Mouse (Mus musculus) cerebellum, adult 2 months (tissue): ENCODE results near the gene Trpm8. TPM values are rescaled to one million over a fixed set of nuclear protein-coding genes. Genes with fewer than 3 reads are reported as not detected.

Experiments
- DNase-seq, 2 experiments: peaks; one replicate each; pipeline ENCODE4 v3.0.0; 2021
- H3K27ac ChIP-seq: fragments of 200-500 bp; 2 replicates; pipeline ENCODE4 v1.5.1; 2012; ENCODE audit warnings: low read length, control low read depth, inconsistent platforms; ENCODE audit not compliant: insufficient read depth
- H3K27me3 ChIP-seq: fragments of 200-500 bp; 2 replicates; pipeline ENCODE4 v1.6.1; 2012; ENCODE audit warnings: inconsistent platforms, mild to moderate bottlenecking, low read length, moderate library complexity; ENCODE audit not compliant: control insufficient read depth, insufficient read depth
- H3K4me1 ChIP-seq: fragments of 200-500 bp; 2 replicates; pipeline ENCODE4 v1.6.1; 2011; ENCODE audit warnings: low read length; ENCODE audit not compliant: control insufficient read depth, insufficient read depth
- H3K4me3 ChIP-seq: fragments of 200-500 bp; replicated peaks from 2 replicates; pipeline ENCODE3; 2011; ENCODE audit warnings: mild to moderate bottlenecking, low read depth, low read length, control low read depth; ENCODE audit not compliant: insufficient read depth
- CTCF ChIP-seq: fragments of 200-500 bp; IDR thresholded peaks from 2 replicates; pipeline ENCODE4 v1.5.1; 2011; ENCODE audit warnings: low read depth, mild to moderate bottlenecking, control low read depth, low read length, moderate library complexity, borderline replicate concordance; ENCODE audit not compliant: insufficient read depth
- POLR2A ChIP-seq: fragments of 200-500 bp; IDR thresholded peaks from 2 replicates; pipeline ENCODE4 v1.6.1; 2011; ENCODE audit warnings: low read length, control low read depth, borderline replicate concordance; ENCODE audit not compliant: insufficient read depth
- WGBS: fragments of 180-500 bp; shearing (Covaris S2); methylation state at CpG from one replicate; pipeline ENCODE4 v1.1.7; 2018; 5-methylcytosine and 5-hydroxymethylcytosine counted together
- polyA plus RNA-seq: library from polyadenylated mRNA; depleted of rRNA; stranded (reverse); fragments of >200 nt; gene quantifications from 2 replicates; pipeline ENCODE4 v1.2.3, GENCODE M21; 2012

Gene Trpm8
- polyA plus RNA-seq, 1 experiment, result 0.49 TPM

DNA sequence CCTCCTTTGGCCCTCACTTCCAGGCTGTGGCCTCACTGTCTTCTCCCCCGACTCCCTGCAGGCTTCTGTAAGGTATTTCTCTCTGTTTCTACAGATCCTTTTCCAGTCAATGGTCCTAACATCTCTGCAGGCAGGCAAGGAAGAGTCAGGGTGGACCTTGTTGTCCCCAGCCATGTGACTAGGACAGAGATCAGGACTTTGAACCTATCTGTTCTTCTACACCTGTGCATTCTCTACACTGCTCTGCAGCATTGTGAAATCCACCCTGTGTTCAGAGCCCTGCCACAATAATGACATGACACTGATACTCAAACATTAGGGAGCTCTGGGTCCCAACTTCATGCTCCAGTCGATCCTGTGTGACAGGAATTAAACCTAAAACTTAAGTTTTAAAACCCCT is 141.5 kb downstream of the Trpm8 start:
- Histone ChIP-seq H3K27me3 (no peaks in the 10 kb centered on the region), H3K4me1 (no peaks in the 10 kb centered on the region), H3K27ac (no peak overlapping the region), H3K4me3 (no peak overlapping the region)
- DNase-seq, result no peak
- WGBS, result 79% methylated on average over 2 of the region's 2 CpGs
- TF ChIP-seq CTCF (no peak), POLR2A (no peak)

DNA sequence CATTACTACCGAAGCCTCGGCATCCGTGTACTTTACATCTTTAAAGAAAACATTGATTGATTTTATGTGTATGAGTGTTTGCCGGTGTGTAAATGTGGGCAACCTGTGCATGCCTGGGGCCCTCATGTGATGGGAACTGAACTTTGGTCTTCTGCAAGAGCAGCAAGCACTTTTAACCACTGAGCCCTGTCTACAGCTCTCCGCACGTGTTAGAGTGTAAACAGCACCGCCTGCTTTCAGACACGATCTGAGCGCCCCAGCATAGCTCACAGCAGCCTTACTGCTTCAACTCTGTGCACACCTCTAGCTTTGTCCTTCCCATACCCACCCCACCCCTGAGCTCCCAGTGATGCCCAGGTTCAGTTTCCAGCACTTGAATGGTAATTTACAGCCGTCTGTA is 144.6 kb downstream of the Trpm8 start:
- H3K27ac ChIP-seq, result no peak overlapping the region
- no peaks in the 10 kb centered on the region for H3K4me1 ChIP-seq
- WGBS, result 90% methylated on average over 10 of the region's 10 CpGs
- no peak for TF ChIP-seq CTCF
- no peak for TF ChIP-seq POLR2A
- H3K27me3 ChIP-seq, result no peaks in the 10 kb centered on the region
- DNase-seq, result no peak
- no peak overlapping the region for H3K4me3 ChIP-seq

DNA sequence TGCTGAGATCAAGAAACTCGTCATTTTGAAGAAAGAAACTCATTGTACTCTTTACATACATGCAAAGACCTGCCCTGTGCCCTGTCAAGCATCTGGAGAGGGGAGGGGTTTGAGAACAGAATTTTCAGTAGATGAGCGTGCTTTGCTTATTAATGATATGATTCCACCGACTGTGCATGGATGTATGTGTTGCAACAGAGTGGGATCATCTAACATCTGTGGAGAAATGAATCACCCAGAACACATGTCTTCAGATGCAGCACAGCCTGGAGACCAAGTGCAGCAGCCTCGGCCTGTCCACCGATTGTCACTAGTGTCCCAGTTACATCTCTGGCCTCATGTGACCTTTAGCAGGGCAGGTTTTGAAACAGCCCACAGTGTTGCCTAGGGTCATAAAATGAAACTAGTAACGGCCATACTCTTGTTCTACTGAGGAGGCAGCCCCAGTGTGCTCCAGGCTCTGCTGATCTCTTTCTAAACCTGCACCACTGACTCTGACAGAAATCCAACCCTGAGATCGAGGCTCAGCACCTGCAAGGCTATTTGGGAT is 145.5 kb downstream of the Trpm8 start:
- Histone ChIP-seq H3K4me3 (no peak overlapping the region), H3K4me1 (no peaks in the 10 kb centered on the region), H3K27me3 (no peaks in the 10 kb centered on the region), H3K27ac (no peak overlapping the region)
- no peak for DNase-seq
- WGBS, result 79% methylated on average over 7 of the region's 7 CpGs
- no peak for TF ChIP-seq POLR2A
- TF ChIP-seq CTCF, result no peak

DNA sequence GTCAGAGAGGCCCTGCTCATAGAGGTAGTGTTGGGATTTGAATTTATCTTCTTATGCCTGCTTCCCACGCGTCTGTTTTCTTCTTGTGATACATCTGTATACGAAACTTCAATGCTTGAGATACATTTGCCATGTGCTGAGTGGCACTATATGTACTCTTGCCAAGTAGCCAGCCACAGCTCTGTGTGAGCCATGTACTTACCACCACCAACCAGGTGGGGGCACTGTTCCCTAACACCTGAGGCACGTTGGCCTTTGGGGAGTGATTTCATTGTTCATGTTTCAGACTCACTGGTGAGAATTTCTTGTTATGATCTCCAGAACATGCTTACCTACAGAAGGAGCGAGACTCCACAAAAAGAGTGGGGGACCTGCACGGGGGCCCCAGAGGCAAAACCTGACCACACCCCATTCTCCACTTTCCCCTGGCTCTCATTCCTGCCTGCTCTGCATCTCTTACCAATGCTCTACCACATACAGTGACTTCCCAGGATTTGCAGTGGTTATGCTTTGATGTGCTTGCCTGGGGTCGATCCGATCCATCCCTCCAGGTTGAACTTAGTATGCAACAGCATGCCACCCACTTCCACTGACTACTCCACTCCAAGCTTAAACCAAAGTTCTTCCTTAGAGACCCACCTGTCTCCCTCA is 147.3 kb downstream of the Trpm8 start:
- no peak overlapping the region for H3K27ac ChIP-seq
- TF ChIP-seq POLR2A (no peak), CTCF (peak; percentile 99)
- H3K4me1 ChIP-seq, result no peaks in the 10 kb centered on the region
- peak; percentile 76 to 88 for DNase-seq
- no peak overlapping the region for H3K4me3 ChIP-seq
- no peaks in the 10 kb centered on the region for H3K27me3 ChIP-seq
- 24% methylated on average over 8 of the region's 8 CpGs for WGBS

DNA sequence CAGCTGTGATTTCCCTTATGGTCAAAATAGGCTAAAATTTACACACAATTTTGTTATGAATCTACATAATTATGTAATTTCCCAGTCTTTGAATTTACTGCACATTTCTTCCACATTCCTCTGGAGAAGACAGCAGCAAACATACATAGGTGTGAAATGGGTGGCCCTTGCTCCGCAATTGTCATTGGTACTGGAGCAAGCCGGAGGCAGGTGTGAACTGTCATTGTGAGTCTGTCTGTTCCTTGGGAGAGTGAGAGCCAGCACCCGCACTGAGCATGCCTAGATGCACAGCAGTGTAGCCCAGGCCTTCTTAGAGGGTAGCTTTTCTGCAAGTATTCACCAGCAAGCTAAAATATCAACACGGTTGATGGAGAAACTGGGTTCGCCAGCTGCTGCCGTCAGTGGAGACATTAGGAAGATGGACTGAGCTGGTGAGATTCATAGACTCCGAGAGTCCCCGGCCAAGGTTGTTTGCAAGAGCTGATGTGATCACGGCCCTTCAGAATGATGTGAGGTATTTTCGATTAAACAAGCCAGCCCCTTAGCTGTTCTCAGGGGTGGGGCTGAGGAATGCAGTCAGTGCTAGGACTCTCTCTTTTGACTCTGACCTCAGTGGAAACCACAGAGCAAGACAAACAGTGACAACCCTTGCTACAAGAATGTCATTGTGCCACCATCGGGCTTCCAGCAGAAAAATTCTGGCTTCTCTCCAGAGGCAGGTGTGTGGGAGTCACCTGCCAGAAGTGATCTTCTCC is 150.7 kb downstream of the Trpm8 start:
- WGBS, result 82% methylated on average over 11 of the region's 11 CpGs
- DNase-seq, result no peak
- Histone ChIP-seq H3K4me1 (no peaks in the 10 kb centered on the region), H3K27me3 (no peaks in the 10 kb centered on the region), H3K27ac (no peak overlapping the region), H3K4me3 (no peak overlapping the region)
- TF ChIP-seq POLR2A (no peak), CTCF (no peak)

DNA sequence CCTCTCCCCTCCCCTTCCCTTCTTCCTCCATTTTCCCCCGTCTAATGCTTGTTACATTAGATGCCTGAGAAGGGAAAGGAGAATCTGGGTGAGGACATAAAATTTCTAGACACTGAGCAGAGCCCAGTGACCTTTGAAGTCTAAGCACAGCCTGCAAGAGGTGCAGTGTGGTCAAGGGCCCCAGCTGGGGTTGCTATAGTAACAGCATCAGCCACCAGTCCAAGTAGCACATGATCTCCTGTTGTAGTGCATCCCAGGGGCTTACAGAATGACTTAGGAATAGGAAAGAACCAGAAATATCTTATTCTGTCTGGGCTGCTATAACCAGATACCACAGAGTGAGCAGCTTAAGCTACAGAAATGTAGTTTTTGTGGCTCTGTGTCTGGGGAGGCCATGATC is 152.0 kb downstream of the Trpm8 start:
- H3K4me1 ChIP-seq, result no peaks in the 10 kb centered on the region
- no peak for DNase-seq
- no peaks in the 10 kb centered on the region for H3K27me3 ChIP-seq
- no peak overlapping the region for H3K4me3 ChIP-seq
- no peak overlapping the region for H3K27ac ChIP-seq
- TF ChIP-seq CTCF (no peak), POLR2A (no peak)
- WGBS, result 62% methylated on average over 1 of the region's 1 CpGs

DNA sequence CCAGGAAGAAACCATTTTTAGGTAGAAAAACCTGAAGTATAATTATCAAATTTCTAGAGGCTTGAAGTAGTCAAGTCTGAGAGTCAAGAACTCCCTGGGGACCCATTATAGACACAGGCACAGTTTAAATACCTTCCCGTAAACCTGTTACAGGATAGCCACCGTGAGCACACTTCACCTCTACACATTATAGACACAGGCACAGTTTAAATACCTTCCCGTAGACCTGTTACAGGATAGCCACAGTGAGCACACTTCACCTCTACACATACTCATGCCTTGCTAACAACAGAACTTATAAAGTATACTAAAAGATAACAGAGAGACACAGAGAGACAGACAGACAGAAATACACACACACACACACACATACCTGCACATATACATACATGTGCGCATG is 153.8 kb downstream of the Trpm8 start:
- H3K4me1 ChIP-seq, result no peaks in the 10 kb centered on the region
- no peak overlapping the region for H3K4me3 ChIP-seq
- TF ChIP-seq CTCF (no peak), POLR2A (no peak)
- H3K27ac ChIP-seq, result no peak overlapping the region
- 99% methylated on average over 4 of the region's 4 CpGs for WGBS
- H3K27me3 ChIP-seq, result no peaks in the 10 kb centered on the region
- DNase-seq, result no peak

DNA sequence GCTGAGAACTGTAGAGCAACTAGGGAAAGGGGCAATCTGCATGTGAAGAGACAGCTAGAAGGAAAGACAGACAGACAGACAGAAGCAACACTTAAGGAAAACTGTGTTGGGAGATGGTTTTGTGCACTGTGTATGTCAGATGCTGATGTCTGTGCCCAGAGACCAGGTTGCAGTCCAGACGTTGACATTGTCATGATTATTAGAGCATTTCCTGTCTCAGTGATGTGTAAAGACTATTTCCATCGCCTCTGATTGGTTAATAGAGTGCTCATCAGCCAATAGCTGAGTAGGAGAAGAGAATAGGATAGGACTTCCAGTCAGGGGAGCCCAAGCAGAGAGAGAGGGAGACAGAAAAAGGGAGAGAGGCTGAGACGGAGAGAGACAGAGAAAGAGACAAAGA is 155.1 kb downstream of the Trpm8 start:
- no peak overlapping the region for H3K27ac ChIP-seq
- 39% methylated on average over 3 of the region's 3 CpGs for WGBS
- H3K27me3 ChIP-seq, result no peaks in the 10 kb centered on the region
- TF ChIP-seq CTCF (no peak), POLR2A (no peak)
- no peak for DNase-seq
- H3K4me1 ChIP-seq, result no peaks in the 10 kb centered on the region
- no peak overlapping the region for H3K4me3 ChIP-seq
